Mouse (Mus musculus) cerebellum, adult 2 months (tissue): Measurements from ENCODE around the gene Ninj2.

Experiments
- CTCF ChIP-seq: fragments of 200-500 bp; IDR thresholded peaks from 2 replicates; pipeline ENCODE4 v1.5.1; 2011; ENCODE audit warnings: low read depth, mild to moderate bottlenecking, control low read depth, low read length, moderate library complexity, borderline replicate concordance; ENCODE audit not compliant: insufficient read depth
- POLR2A ChIP-seq: fragments of 200-500 bp; IDR thresholded peaks from 2 replicates; pipeline ENCODE4 v1.6.1; 2011; ENCODE audit warnings: low read length, control low read depth, borderline replicate concordance; ENCODE audit not compliant: insufficient read depth

GRCm38 (mm10) chr6:120079547-120079946 lies 13.6 kb upstream of the Ninj2 start:
- TF ChIP-seq CTCF, result no peak
- no peak for TF ChIP-seq POLR2A
